ENCODE assay signal across 18 mouse cellular contexts in the genomic region with DNA sequence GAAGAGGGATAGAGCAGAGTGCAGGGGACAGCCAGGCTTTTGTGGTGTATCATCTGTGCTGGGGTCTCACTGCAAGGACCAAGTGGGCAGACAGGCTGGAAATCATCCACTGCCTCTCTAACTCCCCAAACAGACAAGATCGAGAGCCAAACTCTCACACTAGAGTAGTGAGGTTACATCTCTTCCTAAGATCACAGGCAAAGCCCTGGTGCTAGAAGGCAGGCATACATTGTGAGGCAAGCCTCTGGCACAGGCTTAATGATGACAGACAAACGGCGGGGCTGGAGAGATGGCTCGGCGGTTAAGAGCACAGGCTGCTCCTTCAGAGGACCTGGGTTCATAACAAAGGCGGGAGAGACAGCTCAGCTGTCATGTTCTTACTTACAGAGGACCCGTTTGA. TPM values are rescaled to one million over a fixed set of nuclear protein-coding genes. Genes with fewer than 3 reads are reported as not detected.
DNase-seq lines count a peak whose midpoint lies in the region; ATAC-seq and TF ChIP-seq lines count a peak whose summit lies in the region.
"Had no signal": no experiment of that assay in that cellular context is flagged by ENCODE, and none has a peak within 500 bp of the region (broad histone marks: within the 10 kb centered on the region; RNA-seq: fewer than 3 reads in every experiment).

No protein-coding gene starts in this region.

- H3K27ac ChIP-seq in bone marrow, adult 2 months (ENCODE audit: control insufficient read depth, insufficient read depth, low read depth, low read length, poor library complexity) = peak overlapping the region; percentile 81
- peak overlapping the region; percentile 91 for H3K27ac ChIP-seq in liver, embryonic 16.5 days (ENCODE audit: low read length)
- H3K27ac ChIP-seq in kidney, adult 2 months (ENCODE audit: insufficient read depth, low read depth, low read length) = no peak overlapping the region
- H3K27ac ChIP-seq: heart, embryonic 15.5 days; intestine, embryonic 15.5 days; left cerebral cortex, adult 2 months had no signal

- H3K9me3 ChIP-seq in liver, embryonic 16.5 days (replicated peaks; ENCODE audit: control insufficient read depth, low read length) = no peaks in the 10 kb centered on the region
- H3K9me3 ChIP-seq: heart, embryonic 15.5 days; intestine, embryonic 15.5 days had no signal

- peak overlapping the region; percentile 0 for H3K4me3 ChIP-seq in C2C12 (ENCODE audit: insufficient read depth, poor library complexity, severe bottlenecking)
- no peak overlapping the region for H3K4me3 ChIP-seq in bone marrow, adult 2 months (replicated peaks; ENCODE audit: control insufficient read depth, low read depth, low read length)
- peak overlapping the region; percentile 90 for H3K4me3 ChIP-seq in liver, embryonic 16.5 days (ENCODE audit: low read depth, low read length)
- H3K4me3 ChIP-seq in kidney, adult 2 months (ENCODE audit: insufficient read depth, low read depth, low read length) = no peak overlapping the region
- H3K4me3 ChIP-seq: heart, embryonic 15.5 days; intestine, embryonic 15.5 days; left cerebral cortex, adult 2 months had no signal

- H3K4me2 ChIP-seq in liver, embryonic 16.5 days (ENCODE audit: low read depth, low read length) = peak overlapping the region; percentile 97
- H3K4me2 ChIP-seq: intestine, embryonic 15.5 days had no signal

- no peak overlapping the region for H3ac ChIP-seq in C2C12 (ENCODE audit: control insufficient read depth, insufficient read length, low read depth)

- peaks cover 32% of the 10 kb centered on the region for H3K79me3 ChIP-seq in C2C12 (ENCODE audit: low read depth)

- peaks cover 12% of the 10 kb centered on the region for H3K36me3 ChIP-seq in C2C12 (ENCODE audit: control insufficient read depth, insufficient read depth)
- no peaks in the 10 kb centered on the region for H3K36me3 ChIP-seq in liver, embryonic 16.5 days (ENCODE audit: control insufficient read depth, insufficient read depth)
- no peaks in the 10 kb centered on the region for H3K36me3 ChIP-seq in kidney, adult 2 months (ENCODE audit: control insufficient read depth, insufficient read depth, low read length)
- H3K36me3 ChIP-seq: heart, embryonic 15.5 days; intestine, embryonic 15.5 days had no signal

- no peak for ATAC-seq in liver, embryonic 16.5 days (ENCODE audit: low read depth)
- ATAC-seq: forebrain, embryonic 14.5 days; intestine, embryonic 15.5 days; Patski had no signal

- no peaks in the 10 kb centered on the region for H3K27me3 ChIP-seq in C2C12 (ENCODE audit: control insufficient read depth, insufficient read depth, insufficient read length)
- no peaks in the 10 kb centered on the region for H3K27me3 ChIP-seq in liver, embryonic 16.5 days (ENCODE audit: control insufficient read depth, insufficient read depth, low read depth, low read length)
- H3K27me3 ChIP-seq in kidney, adult 2 months (replicated peaks; ENCODE audit: control insufficient read depth, insufficient read depth, low read length) = no peaks in the 10 kb centered on the region
- H3K27me3 ChIP-seq: heart, embryonic 15.5 days; intestine, embryonic 15.5 days; Patski had no signal

- no peak for TF ChIP-seq POLR2A in bone marrow, adult 2 months (IDR thresholded peaks at IDR 0.05; ENCODE audit: borderline replicate concordance, control insufficient read depth, low read depth, low read length)
- TF ChIP-seq POLR2A in kidney, adult 2 months (IDR thresholded peaks at IDR 0.05; ENCODE audit: low read depth, low read length) = no peak

- H3K9ac ChIP-seq in liver, embryonic 16.5 days (ENCODE audit: low read depth, low read length) = peak overlapping the region; percentile 97
- H3K9ac ChIP-seq: heart, embryonic 15.5 days; intestine, embryonic 15.5 days had no signal

- H3K79me2 ChIP-seq in C2C12 (ENCODE audit: control insufficient read depth, insufficient read depth) = peaks cover 60% of the 10 kb centered on the region

- 15% methylated on average over 7 of the region's 7 CpGs for WGBS in bone marrow, adult 2 months
- 16% methylated on average over 7 of the region's 7 CpGs for WGBS in liver, embryonic 16.5 days (ENCODE audit: insufficient replicate concordance)
- 81% methylated on average over 7 of the region's 7 CpGs for WGBS in kidney, adult 2 months

- peaks cover 8% of the 10 kb centered on the region; the same call in 1 of the 2 replicates for H3K4me1 ChIP-seq in bone marrow, adult 2 months (ENCODE audit: control insufficient read depth, insufficient read depth, low read length)
- peaks cover 66% of the 10 kb centered on the region for H3K4me1 ChIP-seq in liver, embryonic 16.5 days (ENCODE audit: control insufficient read depth, low read depth, low read length)
- H3K4me1 ChIP-seq in kidney, adult 2 months (ENCODE audit: control insufficient read depth, insufficient read depth, low read length) = peaks cover 19% of the 10 kb centered on the region

- no peak for TF ChIP-seq CTCF in C2C12 (IDR thresholded peaks at IDR 0.05; ENCODE audit: control insufficient read depth, insufficient read depth, insufficient read length)
- no peak for TF ChIP-seq CTCF in bone marrow, adult 2 months (IDR thresholded peaks at IDR 0.05; ENCODE audit: control insufficient read depth, insufficient read depth, low read length)
- TF ChIP-seq CTCF in kidney, adult 2 months (conservative IDR thresholded peaks at IDR 0.05; ENCODE audit: insufficient read depth, insufficient read length, low read depth, low read length) = no peak

- peak; percentile 3 for DNase-seq in heart, postnatal 4 days
- DNase-seq in heart, adult 18-20 months = no peak
- no peak for DNase-seq in B cell, adult 2 months
- DNase-seq in kidney, adult 2 months = no peak
- no peak for DNase-seq in urinary bladder, postnatal 4 days (ENCODE audit: low spot score in 2 of 2)
- DNase-seq: adrenal gland, adult 2 months; cerebellum, adult 18-20 months; gastrocnemius, postnatal 10 days; retina, postnatal 1 day; thymus, postnatal 25 days had no signal

TF ChIP-seq in C2C12, 6 proteins besides CTCF, POLR2A, EP300 and RAD21:
- TF ChIP-seq USF1 (IDR thresholded peaks at IDR 0.05; ENCODE audit: low read depth) = no peak
- no peak for TF ChIP-seq MYOG (IDR thresholded peaks at IDR 0.05; ENCODE audit: control insufficient read depth, extremely low read depth, insufficient read length)
- TF ChIP-seq MAX (IDR thresholded peaks at IDR 0.05) = no peak
- TF ChIP-seq FOSL1 (IDR thresholded peaks at IDR 0.05; ENCODE audit: insufficient read depth, low read length, poor library complexity, severe bottlenecking) = no peak
- no peak for TF ChIP-seq MYOD1 (IDR thresholded peaks at IDR 0.05; ENCODE audit: control insufficient read depth, insufficient read length, low read depth)
- no peak for TF ChIP-seq CEBPB (IDR thresholded peaks at IDR 0.05; ENCODE audit: low read depth)

RNA-seq across cellular contexts. Expression of gene Cers2, which starts 1.1 kb away (rescaled TPM):
- 10 to 100 TPM; 67.2 to 69.6 TPM for total RNA-seq in heart, postnatal 4 days (2021)
- 10 to 100 TPM; 30.3 to 32.4 TPM for total RNA-seq in heart, adult 18-20 months (2021)
- 146 TPM for polyA plus RNA-seq in C2C12 (2012; fragmentation: generic; extraction: Trizol)
- 70.3 and 159 TPM in 2 replicates for polyA plus RNA-seq in bone marrow, adult 2 months (2011; ENCODE audit: insufficient read depth, insufficient read length, low replicate concordance, missing spikeins)
- polyA plus RNA-seq in liver, embryonic 16.5 days (2015; fragmentation: Nextera tagmentation; extraction: Ambion mirVana) = 111 and 117 TPM in 2 replicates
- 143 and 173 TPM in 2 replicates for polyA plus RNA-seq in kidney, adult 2 months (2012; rRNA removed)

RNA-seq across cellular contexts. Expression of gene Anxa9, which starts 6.5 kb away (rescaled TPM):
- total RNA-seq in heart, postnatal 4 days (2021) = under 1 TPM; 0.14 to 0.24 TPM
- total RNA-seq in heart, adult 18-20 months (2021) = under 1 TPM; 0.59 to 0.65 TPM
- polyA plus RNA-seq in C2C12 (2012; fragmentation: generic; extraction: Trizol) = 1.6 TPM
- 3.8 and 4.3 TPM in 2 replicates for polyA plus RNA-seq in bone marrow, adult 2 months (2011; ENCODE audit: insufficient read depth, insufficient read length, low replicate concordance, missing spikeins)
- polyA plus RNA-seq in liver, embryonic 16.5 days (2015; fragmentation: Nextera tagmentation; extraction: Ambion mirVana) = 2.2 and 2.5 TPM in 2 replicates
- polyA plus RNA-seq in kidney, adult 2 months (2012; rRNA removed) = 5.6 and 6.3 TPM in 2 replicates

RNA-seq across cellular contexts. Expression of gene Prune1, which starts 31.6 kb away (rescaled TPM):
- total RNA-seq in heart, postnatal 4 days (2021) = 10 to 100 TPM; 33.2 to 36.3 TPM
- total RNA-seq in heart, adult 18-20 months (2021) = 10 to 100 TPM; 25.5 to 25.6 TPM
- polyA plus RNA-seq in C2C12 (2012; fragmentation: generic; extraction: Trizol) = 16.1 TPM
- 8.3 and 12.4 TPM in 2 replicates for polyA plus RNA-seq in bone marrow, adult 2 months (2011; ENCODE audit: insufficient read depth, insufficient read length, low replicate concordance, missing spikeins)
- 8.8 and 9.5 TPM in 2 replicates for polyA plus RNA-seq in liver, embryonic 16.5 days (2015; fragmentation: Nextera tagmentation; extraction: Ambion mirVana)
- 25.6 and 27.0 TPM in 2 replicates for polyA plus RNA-seq in kidney, adult 2 months (2012; rRNA removed)

RNA-seq across cellular contexts. Expression of gene Mindy1, which starts 32.3 kb away (rescaled TPM):
- 10 to 100 TPM; 23.1 to 28.0 TPM for total RNA-seq in heart, postnatal 4 days (2021)
- total RNA-seq in heart, adult 18-20 months (2021) = 10 to 100 TPM; 19.1 to 23.2 TPM
- 43.6 TPM for polyA plus RNA-seq in C2C12 (2012; fragmentation: generic; extraction: Trizol)
- polyA plus RNA-seq in bone marrow, adult 2 months (2011; ENCODE audit: insufficient read depth, insufficient read length, low replicate concordance, missing spikeins) = 50.3 and 67.0 TPM in 2 replicates
- polyA plus RNA-seq in liver, embryonic 16.5 days (2015; fragmentation: Nextera tagmentation; extraction: Ambion mirVana) = 21.5 and 23.2 TPM in 2 replicates
- 120 and 155 TPM in 2 replicates for polyA plus RNA-seq in kidney, adult 2 months (2012; rRNA removed)

RNA-seq across cellular contexts. Expression of gene Setdb1, which starts 43.5 kb away (rescaled TPM):
- 10 to 100 TPM; 18.3 to 19.2 TPM for total RNA-seq in heart, postnatal 4 days (2021)
- 10 to 100 TPM; 10.9 to 11.6 TPM for total RNA-seq in heart, adult 18-20 months (2021)
- polyA plus RNA-seq in C2C12 (2012; fragmentation: generic; extraction: Trizol) = 15.6 TPM
- polyA plus RNA-seq in bone marrow, adult 2 months (2011; ENCODE audit: insufficient read depth, insufficient read length, low replicate concordance, missing spikeins) = 13.9 and 27.0 TPM in 2 replicates
- 12.2 and 13.0 TPM in 2 replicates for polyA plus RNA-seq in liver, embryonic 16.5 days (2015; fragmentation: Nextera tagmentation; extraction: Ambion mirVana)
- 11.4 and 11.6 TPM in 2 replicates for polyA plus RNA-seq in kidney, adult 2 months (2012; rRNA removed)

Comparison
In these comparisons a context has a peak if more than half of its experiments do, and no peak if none do; other contexts are left out.
1. H3K4me3 ChIP-seq: peak in C2C12 (single experiment) and liver, embryonic 16.5 days (single experiment); none in bone marrow, adult 2 months (single experiment) and kidney, adult 2 months (single experiment).